Mouse (Mus musculus): Measurements from ENCODE around the gene Syt16. TPM values are rescaled to one million over a fixed set of nuclear protein-coding genes. Genes with fewer than 3 reads are reported as not detected.

The Syt16 gene
- polyA plus RNA-seq, 1 experiment from 2014 or later, result 1.1 TPM

DNA sequence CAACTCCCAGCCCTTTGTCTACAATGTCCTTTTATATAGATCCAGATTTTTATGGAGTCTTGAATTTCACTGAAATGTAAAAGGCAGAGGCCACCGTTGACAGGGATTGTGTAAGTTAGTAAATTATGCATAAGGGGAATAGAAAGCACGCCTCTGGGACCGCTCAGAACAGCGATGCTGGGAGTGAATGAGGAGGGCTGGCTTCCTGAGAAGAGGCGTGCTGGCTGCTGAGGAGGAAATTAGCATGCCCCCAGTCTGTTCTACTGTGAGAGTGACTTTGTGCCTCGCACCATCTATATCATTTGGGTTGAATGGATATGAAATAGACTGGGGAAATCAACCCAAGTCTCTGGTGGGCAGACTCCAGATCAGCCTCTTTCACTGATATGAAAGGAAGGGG, 46.3 kb downstream of the Syt16 start:
- ATAC-seq, result no peak
- H3K27ac ChIP-seq (ENCODE audit: low read length), result no peak overlapping the region
- no peak overlapping the region for H3K4me3 ChIP-seq (ENCODE audit: low read length)
- H3K4me1 ChIP-seq (ENCODE audit: control insufficient read depth, insufficient read depth, low read length), result no peaks in the 10 kb centered on the region
- H3K4me2 ChIP-seq (ENCODE audit: low read depth, low read length), result no peak overlapping the region
- 53% methylated on average over 6 of the region's 6 CpGs for WGBS
- no peaks in the 10 kb centered on the region for H3K9me3 ChIP-seq (ENCODE audit: control insufficient read depth, low read length)
- no peaks in the 10 kb centered on the region for H3K36me3 ChIP-seq (ENCODE audit: control insufficient read depth, insufficient read depth, low read length)
- H3K27me3 ChIP-seq (replicated peaks; ENCODE audit: control insufficient read depth, insufficient read depth, low read length), result no peaks in the 10 kb centered on the region
- no peak overlapping the region for H3K9ac ChIP-seq (ENCODE audit: low read depth, low read length)

DNA sequence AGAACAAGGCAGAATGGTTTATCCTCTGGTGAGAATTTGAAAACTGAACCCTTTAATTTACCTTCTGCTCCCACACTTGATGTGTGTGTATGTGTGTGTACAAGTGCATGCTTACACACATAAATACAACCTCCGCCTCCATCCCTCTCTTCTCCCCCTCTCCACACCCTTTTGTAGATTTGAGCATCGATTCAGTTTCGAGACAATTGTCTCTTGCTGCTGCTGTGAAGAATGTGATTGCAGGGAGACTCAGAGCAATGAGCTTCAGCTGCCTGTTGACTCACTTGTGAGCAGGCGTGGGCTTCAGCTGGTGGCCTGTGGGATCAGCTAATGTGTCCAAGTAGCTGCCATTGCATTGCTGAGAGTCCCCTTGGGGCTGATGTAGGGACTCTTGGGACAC, 46.8 kb downstream of the Syt16 start:
- Histone ChIP-seq H3K9ac (ENCODE audit: low read depth, low read length) (no peak overlapping the region), H3K27me3 (replicated peaks; ENCODE audit: control insufficient read depth, insufficient read depth, low read length) (no peaks in the 10 kb centered on the region), H3K36me3 (ENCODE audit: control insufficient read depth, insufficient read depth, low read length) (no peaks in the 10 kb centered on the region), H3K4me1 (ENCODE audit: control insufficient read depth, insufficient read depth, low read length) (no peaks in the 10 kb centered on the region), H3K4me2 (ENCODE audit: low read depth, low read length) (no peak overlapping the region), H3K9me3 (ENCODE audit: control insufficient read depth, low read length) (no peaks in the 10 kb centered on the region), H3K27ac (ENCODE audit: low read length) (no peak overlapping the region), H3K4me3 (ENCODE audit: low read length) (no peak overlapping the region)
- no peak for ATAC-seq
- WGBS, result 84% methylated on average over 4 of the region's 4 CpGs

- no peak overlapping the region for H3K4me2 ChIP-seq (ENCODE audit: low read depth, low read length)
- no peak for ATAC-seq
- no peak overlapping the region for H3K4me3 ChIP-seq (ENCODE audit: low read length)
- H3K9ac ChIP-seq (ENCODE audit: low read depth, low read length), result no peak overlapping the region
- WGBS, result 50% methylated on average over 12 of the region's 12 CpGs
- no peaks in the 10 kb centered on the region for H3K4me1 ChIP-seq (ENCODE audit: control insufficient read depth, insufficient read depth, low read length)
- no peaks in the 10 kb centered on the region for H3K27me3 ChIP-seq (replicated peaks; ENCODE audit: control insufficient read depth, insufficient read depth, low read length)
- no peak overlapping the region for H3K27ac ChIP-seq (ENCODE audit: low read length)
- H3K9me3 ChIP-seq (ENCODE audit: control insufficient read depth, low read length), result no peaks in the 10 kb centered on the region
- no peaks in the 10 kb centered on the region for H3K36me3 ChIP-seq (ENCODE audit: control insufficient read depth, insufficient read depth, low read length)
Measured at GRCm38 (mm10) chr12:74055336-74055931, 58.0 kb downstream of the Syt16 start.

GRCm38 (mm10) chr12:74056162-74056561, 58.7 kb downstream of the Syt16 start:
- no peak overlapping the region for H3K4me2 ChIP-seq (ENCODE audit: low read depth, low read length)
- H3K9me3 ChIP-seq (ENCODE audit: control insufficient read depth, low read length), result no peaks in the 10 kb centered on the region
- WGBS, result 53% methylated on average over 2 of the region's 2 CpGs
- H3K27ac ChIP-seq (ENCODE audit: low read length), result no peak overlapping the region
- H3K27me3 ChIP-seq (replicated peaks; ENCODE audit: control insufficient read depth, insufficient read depth, low read length), result no peaks in the 10 kb centered on the region
- no peaks in the 10 kb centered on the region for H3K4me1 ChIP-seq (ENCODE audit: control insufficient read depth, insufficient read depth, low read length)
- H3K9ac ChIP-seq (ENCODE audit: low read depth, low read length), result no peak overlapping the region
- no peak overlapping the region for H3K4me3 ChIP-seq (ENCODE audit: low read length)
- H3K36me3 ChIP-seq (ENCODE audit: control insufficient read depth, insufficient read depth, low read length), result no peaks in the 10 kb centered on the region
- ATAC-seq, result no peak

DNA sequence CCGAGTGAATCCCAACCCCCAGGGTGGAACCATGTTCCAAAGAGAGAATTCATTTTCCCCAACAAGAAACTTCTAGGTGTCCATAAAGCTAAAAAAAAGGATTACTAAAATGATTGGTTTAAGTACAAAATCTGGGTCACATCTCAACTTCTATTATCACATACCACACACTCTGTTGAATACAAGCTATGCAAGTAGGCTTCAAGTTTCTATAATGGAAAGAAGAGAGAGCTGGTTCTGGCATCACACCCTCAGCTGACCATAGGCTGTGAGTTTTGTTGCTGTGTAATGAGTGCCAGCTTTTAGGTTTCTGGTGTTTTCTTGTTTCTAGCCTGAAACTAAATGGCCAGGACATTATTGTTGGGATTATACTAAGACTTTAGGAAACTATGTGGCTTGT, 65.1 kb downstream of the Syt16 start:
- no peak overlapping the region for H3K27ac ChIP-seq (ENCODE audit: low read length)
- H3K27me3 ChIP-seq (replicated peaks; ENCODE audit: control insufficient read depth, insufficient read depth, low read length), result no peaks in the 10 kb centered on the region
- H3K9ac ChIP-seq (ENCODE audit: low read depth, low read length), result no peak overlapping the region
- no peaks in the 10 kb centered on the region for H3K4me1 ChIP-seq (ENCODE audit: control insufficient read depth, insufficient read depth, low read length)
- H3K4me2 ChIP-seq (ENCODE audit: low read depth, low read length), result no peak overlapping the region
- no peak for ATAC-seq
- no peaks in the 10 kb centered on the region for H3K9me3 ChIP-seq (ENCODE audit: control insufficient read depth, low read length)
- WGBS, result 91% methylated on average over 1 of the region's 1 CpGs
- H3K4me3 ChIP-seq (ENCODE audit: low read length), result no peak overlapping the region
- no peaks in the 10 kb centered on the region for H3K36me3 ChIP-seq (ENCODE audit: control insufficient read depth, insufficient read depth, low read length)

- no peak for ATAC-seq
- Histone ChIP-seq H3K27me3 (replicated peaks; ENCODE audit: control insufficient read depth, insufficient read depth, low read length) (no peaks in the 10 kb centered on the region), H3K9me3 (ENCODE audit: control insufficient read depth, low read length) (no peaks in the 10 kb centered on the region), H3K36me3 (ENCODE audit: control insufficient read depth, insufficient read depth, low read length) (no peaks in the 10 kb centered on the region), H3K27ac (ENCODE audit: low read length) (no peak overlapping the region), H3K9ac (ENCODE audit: low read depth, low read length) (no peak overlapping the region), H3K4me1 (ENCODE audit: control insufficient read depth, insufficient read depth, low read length) (no peaks in the 10 kb centered on the region), H3K4me3 (ENCODE audit: low read length) (no peak overlapping the region), H3K4me2 (ENCODE audit: low read depth, low read length) (no peak overlapping the region)
- 87% methylated on average over 1 of the region's 1 CpGs for WGBS
Measured at GRCm38 (mm10) chr12:74068912-74069311, 71.5 kb downstream of the Syt16 start.

DNA sequence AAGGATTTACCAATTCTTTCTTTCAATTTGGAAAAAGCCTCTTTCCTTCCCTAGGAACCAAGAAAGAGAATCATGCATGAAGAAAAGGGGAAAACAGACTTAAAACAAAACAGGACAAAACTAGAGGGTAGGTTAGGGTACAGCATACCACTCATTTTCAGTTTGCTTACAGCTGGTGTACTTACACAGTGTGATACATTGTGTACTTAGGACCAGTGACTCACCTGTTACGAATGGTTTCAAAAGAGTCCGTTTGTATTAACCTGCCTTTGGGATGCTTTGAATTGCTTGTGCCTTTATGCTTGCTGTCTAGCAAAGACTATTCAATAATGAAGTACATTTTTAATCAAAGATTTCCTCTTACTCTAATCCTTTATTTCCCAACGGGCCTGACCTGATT, 78.1 kb downstream of the Syt16 start:
- no peak overlapping the region for H3K4me3 ChIP-seq (ENCODE audit: low read length)
- no peak for ATAC-seq
- H3K27ac ChIP-seq (ENCODE audit: low read length), result no peak overlapping the region
- no peaks in the 10 kb centered on the region for H3K36me3 ChIP-seq (ENCODE audit: control insufficient read depth, insufficient read depth, low read length)
- no peak overlapping the region for H3K4me2 ChIP-seq (ENCODE audit: low read depth, low read length)
- H3K4me1 ChIP-seq (ENCODE audit: control insufficient read depth, insufficient read depth, low read length), result no peaks in the 10 kb centered on the region
- 65% methylated on average over 3 of the region's 3 CpGs for WGBS
- H3K9ac ChIP-seq (ENCODE audit: low read depth, low read length), result no peak overlapping the region
- no peaks in the 10 kb centered on the region for H3K27me3 ChIP-seq (replicated peaks; ENCODE audit: control insufficient read depth, insufficient read depth, low read length)
- H3K9me3 ChIP-seq (ENCODE audit: control insufficient read depth, low read length), result no peaks in the 10 kb centered on the region

DNA sequence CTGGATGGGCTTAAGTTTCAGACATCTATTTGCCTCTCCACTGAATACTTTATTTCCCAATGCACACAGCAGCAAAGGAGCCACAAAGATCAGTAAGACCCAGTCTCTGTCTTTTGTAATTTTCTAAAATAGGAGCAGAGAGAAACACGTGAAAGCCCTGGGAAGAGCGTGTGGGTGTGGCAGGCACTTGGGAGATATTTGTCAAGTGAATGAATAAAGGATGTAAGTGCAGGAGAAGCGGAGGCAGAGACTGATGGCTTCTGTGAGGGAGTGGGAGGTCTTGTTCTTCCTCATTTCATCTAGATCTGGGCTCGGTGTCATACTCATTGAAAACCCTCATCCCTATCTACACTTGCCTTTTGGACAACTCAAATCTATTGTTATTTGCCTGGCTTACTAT, 78.6 kb downstream of the Syt16 start:
- H3K4me3 ChIP-seq (ENCODE audit: low read length), result no peak overlapping the region
- no peak overlapping the region for H3K9ac ChIP-seq (ENCODE audit: low read depth, low read length)
- H3K36me3 ChIP-seq (ENCODE audit: control insufficient read depth, insufficient read depth, low read length), result no peaks in the 10 kb centered on the region
- 59% methylated on average over 4 of the region's 4 CpGs for WGBS
- no peak overlapping the region for H3K4me2 ChIP-seq (ENCODE audit: low read depth, low read length)
- H3K27me3 ChIP-seq (replicated peaks; ENCODE audit: control insufficient read depth, insufficient read depth, low read length), result no peaks in the 10 kb centered on the region
- H3K4me1 ChIP-seq (ENCODE audit: control insufficient read depth, insufficient read depth, low read length), result no peaks in the 10 kb centered on the region
- H3K27ac ChIP-seq (ENCODE audit: low read length), result no peak overlapping the region
- no peak for ATAC-seq
- H3K9me3 ChIP-seq (ENCODE audit: control insufficient read depth, low read length), result no peaks in the 10 kb centered on the region

DNA sequence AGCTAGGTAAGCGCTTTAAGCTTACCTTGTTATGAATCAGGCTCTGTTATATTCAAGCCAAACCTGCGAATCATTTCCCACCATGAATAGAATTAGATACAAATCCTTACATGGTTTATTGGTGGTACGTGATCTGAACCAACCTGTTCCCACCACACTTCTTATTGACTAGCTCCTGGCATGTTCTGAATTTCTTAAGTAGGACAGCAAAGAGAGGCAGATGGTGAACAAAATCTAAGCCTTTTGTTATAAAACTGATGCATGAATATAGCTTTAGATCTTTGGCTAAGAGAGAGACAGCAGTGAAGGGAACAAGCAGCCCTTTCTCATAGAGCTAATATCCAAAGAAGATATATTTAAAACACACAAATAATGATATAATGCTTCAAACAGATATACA, 83.7 kb downstream of the Syt16 start:
- Histone ChIP-seq H3K36me3 (ENCODE audit: control insufficient read depth, insufficient read depth, low read length) (no peaks in the 10 kb centered on the region), H3K4me3 (ENCODE audit: low read length) (no peak overlapping the region), H3K4me1 (ENCODE audit: control insufficient read depth, insufficient read depth, low read length) (no peaks in the 10 kb centered on the region), H3K9ac (ENCODE audit: low read depth, low read length) (no peak overlapping the region), H3K27me3 (replicated peaks; ENCODE audit: control insufficient read depth, insufficient read depth, low read length) (no peaks in the 10 kb centered on the region), H3K27ac (ENCODE audit: low read length) (no peak overlapping the region), H3K4me2 (ENCODE audit: low read depth, low read length) (no peak overlapping the region), H3K9me3 (ENCODE audit: control insufficient read depth, low read length) (no peaks in the 10 kb centered on the region)
- ATAC-seq, result no peak
- WGBS, result 93% methylated on average over 3 of the region's 3 CpGs

DNA sequence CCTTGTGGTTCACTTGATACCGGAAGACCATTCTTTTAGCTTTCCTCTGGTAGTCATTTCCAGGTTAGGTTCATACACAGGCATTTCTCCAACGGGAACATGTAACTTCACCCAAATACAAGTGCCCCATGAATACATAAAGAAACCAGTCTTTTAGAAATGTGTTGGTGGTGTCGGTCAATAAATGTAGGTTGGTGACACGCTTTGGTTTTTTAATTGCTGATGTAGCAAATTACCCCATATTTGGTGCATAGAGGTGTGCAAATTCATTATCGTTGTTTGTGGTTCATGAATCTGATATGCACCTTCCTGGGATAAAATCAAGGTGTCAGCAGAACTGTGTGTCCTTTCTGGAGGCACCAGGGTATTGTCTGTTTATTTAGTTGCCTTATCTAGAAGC, 86.9 kb downstream of the Syt16 start:
- Histone ChIP-seq H3K9ac (ENCODE audit: low read depth, low read length) (no peak overlapping the region), H3K36me3 (ENCODE audit: control insufficient read depth, insufficient read depth, low read length) (no peaks in the 10 kb centered on the region), H3K4me1 (ENCODE audit: control insufficient read depth, insufficient read depth, low read length) (peaks cover 3% of the 10 kb centered on the region; the same call in 1 of the 2 replicates), H3K27me3 (replicated peaks; ENCODE audit: control insufficient read depth, insufficient read depth, low read length) (no peaks in the 10 kb centered on the region), H3K4me3 (ENCODE audit: low read length) (no peak overlapping the region), H3K9me3 (ENCODE audit: control insufficient read depth, low read length) (no peaks in the 10 kb centered on the region), H3K27ac (ENCODE audit: low read length) (no peak overlapping the region), H3K4me2 (ENCODE audit: low read depth, low read length) (no peak overlapping the region)
- no peak for ATAC-seq
- 88% methylated on average over 5 of the region's 5 CpGs for WGBS

Data from intestine, embryonic 16.5 days (tissue).